Mouse (Mus musculus) forebrain, postnatal 0 days (tissue): Measurements from ENCODE around the gene Neurl4. TPM values are rescaled to one million over a fixed set of nuclear protein-coding genes. Genes with fewer than 3 reads are reported as not detected.

Experiments used
- ATAC-seq: fragments of 200-750 bp; cut with Nextera tagmentation; 2 replicates; pipeline ENCODE4 v1.8.0; 2017; ENCODE audit warnings: mild to moderate bottlenecking, moderate library complexity
- DNase-seq: peaks from one replicate; pipeline ENCODE4 v3.0.0-alpha.2; 2015
- H3K27ac ChIP-seq: fragments of 300-500 bp; sonication (generic); 2 replicates; pipeline ENCODE4 v1.5.1; 2014; ENCODE audit warnings: low read depth, mild to moderate bottlenecking, antibody characterized with exemption, low read length, moderate library complexity, mixed read lengths
- H3K27me3 ChIP-seq: fragments of 300-500 bp; sonication (generic); 2 replicates; pipeline ENCODE4 v1.6.1; 2014; ENCODE audit warnings: mild to moderate bottlenecking, low read length, mixed read lengths; ENCODE audit not compliant: insufficient read depth
- H3K36me3 ChIP-seq: fragments of 300-500 bp; sonication (generic); 2 replicates; pipeline ENCODE4 v1.6.1; 2014; ENCODE audit warnings: mild to moderate bottlenecking, moderate library complexity; ENCODE audit not compliant: insufficient read depth
- H3K4me1 ChIP-seq: fragments of 300-500 bp; sonication (generic); 2 replicates; pipeline ENCODE4 v1.6.1; 2014; ENCODE audit warnings: antibody characterized with exemption; ENCODE audit not compliant: insufficient read depth
- H3K4me2 ChIP-seq: fragments of 300-500 bp; sonication (generic); 2 replicates; pipeline ENCODE4 v1.6.1; 2014; ENCODE audit warnings: low read depth, mild to moderate bottlenecking, moderate library complexity
- H3K4me3 ChIP-seq: fragments of 300-500 bp; sonication (generic); 2 replicates; pipeline ENCODE4 v1.5.1; 2014; ENCODE audit warnings: low read depth, low read length, mixed read lengths
- H3K9ac ChIP-seq: fragments of 300-500 bp; sonication (generic); 2 replicates; pipeline ENCODE4 v1.6.1; 2014; ENCODE audit warnings: mild to moderate bottlenecking
- H3K9me3 ChIP-seq: fragments of 300-500 bp; sonication (generic); 2 replicates; pipeline ENCODE4 v1.6.1; 2016; ENCODE audit warnings: low read length
- CTCF ChIP-seq: sonication (generic); IDR thresholded peaks from 2 replicates; pipeline ENCODE4 v1.5.1; 2016; ENCODE audit warnings: antibody characterized with exemption, control low read depth, low read depth
- WGBS: fragments of 180-500 bp; shearing (Covaris S2); extraction: QIAGEN DNeasy Blood & Tissue Kit; methylation state at CpG from one replicate; pipeline ENCODE4 v1.1.7; 2014; 5-methylcytosine and 5-hydroxymethylcytosine counted together
- polyA plus RNA-seq: library from polyadenylated mRNA; unstranded; fragments of >200 nt; fragmentation: Nextera tagmentation; extraction: Ambion mirVana; gene quantifications from 2 replicates; pipeline ENCODE4 v1.2.1, GENCODE M21; 2015
- total RNA-seq: library from RNA; depleted of rRNA; stranded (reverse); fragments of >200 nt; gene quantifications from 2 replicates; pipeline ENCODE4 v1.2.3, GENCODE M21; 2014

Neurl4 gene
- total and polyA plus RNA-seq, 2 experiments from 2014 or later: 18.2 to 155 TPM

- Histone ChIP-seq H3K27ac (no peak overlapping the region), H3K4me3 (no peak overlapping the region), H3K9ac (no peak overlapping the region), H3K4me2 (no peak overlapping the region), H3K9me3 (no peaks in the 10 kb centered on the region), H3K27me3 (no peaks in the 10 kb centered on the region), H3K4me1 (no peaks in the 10 kb centered on the region), H3K36me3 (no peaks in the 10 kb centered on the region)
- DNase-seq (no peak), ATAC-seq (no peak)
- 39% methylated on average over 8 of the region's 8 CpGs for WGBS
- TF ChIP-seq CTCF: no peak
These were observed 36.6 kb upstream of the Neurl4 start for GRCm38 (mm10) chr11:69864138-69864860.

GRCm38 (mm10) chr11:69865561-69865960 is 35.3 kb upstream of the Neurl4 start:
- 77% methylated on average over 9 of the region's 9 CpGs for WGBS
- Histone ChIP-seq H3K9ac (no peak overlapping the region), H3K4me2 (no peak overlapping the region), H3K4me3 (no peak overlapping the region), H3K36me3 (no peaks in the 10 kb centered on the region), H3K27me3 (no peaks in the 10 kb centered on the region), H3K4me1 (no peaks in the 10 kb centered on the region), H3K9me3 (no peaks in the 10 kb centered on the region), H3K27ac (no peak overlapping the region)
- no peak for ATAC-seq
- DNase-seq: no peak
- TF ChIP-seq CTCF: no peak

- Histone ChIP-seq H3K4me2 (no peak overlapping the region), H3K9me3 (no peaks in the 10 kb centered on the region), H3K4me3 (no peak overlapping the region), H3K27ac (no peak overlapping the region), H3K9ac (no peak overlapping the region), H3K27me3 (no peaks in the 10 kb centered on the region), H3K4me1 (no peaks in the 10 kb centered on the region), H3K36me3 (no peaks in the 10 kb centered on the region)
- WGBS: 66% methylated on average over 9 of the region's 9 CpGs
- DNase-seq: no peak
- TF ChIP-seq CTCF: no peak
- no peak for ATAC-seq
These were observed 33.5 kb upstream of the Neurl4 start for GRCm38 (mm10) chr11:69867335-69867734.

- no peak for TF ChIP-seq CTCF
- H3K4me1 ChIP-seq: no peaks in the 10 kb centered on the region
- H3K9me3 ChIP-seq: no peaks in the 10 kb centered on the region
- H3K36me3 ChIP-seq: no peaks in the 10 kb centered on the region
- ATAC-seq (no peak), DNase-seq (no peak)
- WGBS: 93% methylated on average over 2 of the region's 2 CpGs
- H3K9ac ChIP-seq: no peak overlapping the region
- no peaks in the 10 kb centered on the region for H3K27me3 ChIP-seq
- H3K4me3 ChIP-seq: no peak overlapping the region
- no peak overlapping the region for H3K27ac ChIP-seq
- H3K4me2 ChIP-seq: no peak overlapping the region
These were observed 30.4 kb upstream of the Neurl4 start for GRCm38 (mm10) chr11:69870289-69871069.

GRCm38 (mm10) chr11:69871822-69872221 is 29.1 kb upstream of the Neurl4 start:
- 86% methylated on average over 7 of the region's 7 CpGs for WGBS
- H3K9ac ChIP-seq: no peak overlapping the region
- H3K36me3 ChIP-seq: no peaks in the 10 kb centered on the region
- no peak overlapping the region for H3K4me3 ChIP-seq
- DNase-seq: no peak
- no peak overlapping the region for H3K4me2 ChIP-seq
- no peaks in the 10 kb centered on the region for H3K4me1 ChIP-seq
- no peaks in the 10 kb centered on the region for H3K27me3 ChIP-seq
- ATAC-seq: no peak
- no peak for TF ChIP-seq CTCF
- H3K9me3 ChIP-seq: no peaks in the 10 kb centered on the region
- H3K27ac ChIP-seq: no peak overlapping the region

GRCm38 (mm10) chr11:69872451-69872850 is 28.4 kb upstream of the Neurl4 start:
- H3K9me3 ChIP-seq: no peaks in the 10 kb centered on the region
- 72% methylated on average over 4 of the region's 4 CpGs for WGBS
- no peaks in the 10 kb centered on the region for H3K4me1 ChIP-seq
- ATAC-seq (no peak), DNase-seq (no peak)
- no peak overlapping the region for H3K9ac ChIP-seq
- H3K36me3 ChIP-seq: no peaks in the 10 kb centered on the region
- H3K27ac ChIP-seq: no peak overlapping the region
- no peaks in the 10 kb centered on the region for H3K27me3 ChIP-seq
- no peak for TF ChIP-seq CTCF
- H3K4me2 ChIP-seq: no peak overlapping the region
- no peak overlapping the region for H3K4me3 ChIP-seq

- Histone ChIP-seq H3K4me2 (no peak overlapping the region), H3K27ac (no peak overlapping the region), H3K4me1 (peaks cover 7% of the 10 kb centered on the region; the same call in 1 of the 2 replicates), H3K4me3 (no peak overlapping the region), H3K9ac (no peak overlapping the region), H3K9me3 (no peaks in the 10 kb centered on the region), H3K27me3 (no peaks in the 10 kb centered on the region; the same call in 1 of the 2 replicates), H3K36me3 (no peaks in the 10 kb centered on the region)
- DNase-seq (no peak), ATAC-seq (no peak)
- 64% methylated on average over 7 of the region's 7 CpGs for WGBS
- TF ChIP-seq CTCF: no peak
These were observed 24.7 kb upstream of the Neurl4 start for GRCm38 (mm10) chr11:69876186-69876585.
